Mouse (Mus musculus) neutrophil, adult 5-6 weeks (primary cell): ENCODE measurements around the gene Unc119. TPM values are rescaled to one million over a fixed set of nuclear protein-coding genes. Genes with fewer than 3 reads are reported as not detected.

Experiments used
- ATAC-seq: fragments of 151-379, 151-347 bp; 2 replicates; pipeline ENCODE4 v1.8.0; 2017; ENCODE audit warnings: mild to moderate bottlenecking, moderate TSS enrichment; ENCODE audit not compliant: insufficient number of reproducible peaks, poor library complexity, low FRiP score, severe bottlenecking; ENCODE audit errors: extremely low read depth
- total RNA-seq: library from RNA; stranded (forward); fragments of 200-1000 nt; gene quantifications from 2 replicates; pipeline ENCODE4 v1.2.3, GENCODE M21; 2017

The Unc119 gene
- total RNA-seq, result 62.9 and 76.7 TPM in 2 replicates

GRCm38 (mm10) chr11:78343381-78344327, at the start of gene Unc119:
TSS of gene Unc119 (plus strand) at chr11:78343482.
- ATAC-seq, result peak; percentile 27

- ATAC-seq, result no peak
Measured at GRCm38 (mm10) chr11:78294585-78294984, 48.7 kb upstream of the Unc119 start.

- ATAC-seq, result no peak
Measured at GRCm38 (mm10) chr11:78300917-78301316, 42.4 kb upstream of the Unc119 start.

GRCm38 (mm10) chr11:78301357-78302084, 41.8 kb upstream of the Unc119 start, which contains the start of gene Spag5:
TSS of gene Spag5 (plus strand) at chr11:78301529.
- peak; percentile 99 for ATAC-seq

GRCm38 (mm10) chr11:78305272-78305671, 38.0 kb upstream of the Unc119 start:
- ATAC-seq, result no peak

- no peak for ATAC-seq
Measured at GRCm38 (mm10) chr11:78310861-78311511, 32.3 kb upstream of the Unc119 start.

- no peak for ATAC-seq
Measured at GRCm38 (mm10) chr11:78313662-78314061, 29.6 kb upstream of the Unc119 start.

- no peak for ATAC-seq
Measured at GRCm38 (mm10) chr11:78318411-78318810, 24.9 kb upstream of the Unc119 start.

- no peak for ATAC-seq
Measured at GRCm38 (mm10) chr11:78322076-78322831, 21.0 kb upstream of the Unc119 start.

GRCm38 (mm10) chr11:78322860-78323259, 20.4 kb upstream of the Unc119 start, which contains the start of gene Aldoc:
TSS of gene Aldoc (plus strand) at chr11:78322968.
- ATAC-seq, result peak; percentile 90

GRCm38 (mm10) chr11:78324000-78324785, 19.1 kb upstream of the Unc119 start:
- no peak for ATAC-seq

GRCm38 (mm10) chr11:78324965-78325364, 18.3 kb upstream of the Unc119 start:
- no peak for ATAC-seq

- no peak for ATAC-seq
Measured at GRCm38 (mm10) chr11:78327215-78327614, 16.1 kb upstream of the Unc119 start.

GRCm38 (mm10) chr11:78327634-78328511, 15.4 kb upstream of the Unc119 start, which contains the start of gene Pigs:
TSS of gene Pigs (plus strand) at chr11:78328415.
- peak; percentile 98 for ATAC-seq

- no peak for ATAC-seq
Measured at GRCm38 (mm10) chr11:78328512-78329056, 14.7 kb upstream of the Unc119 start.

GRCm38 (mm10) chr11:78332676-78333075, 10.6 kb upstream of the Unc119 start:
- no peak for ATAC-seq

GRCm38 (mm10) chr11:78333992-78334391, 9.3 kb upstream of the Unc119 start:
- ATAC-seq, result no peak
